Mouse (Mus musculus) lung, adult 18-20 months (tissue): ENCODE measurements at regions not wholly inside any gene's neighbourhood (a gene's known extent, or its start where the extent isn't known, plus 50 kb on each side); places are given as distances from the start of the nearest gene placed in this dataset.

Source experiments
- DNase-seq, 2 experiments: peaks; one replicate each; pipeline ENCODE4 v3.0.0; 2022; ENCODE audit warnings: mixed read lengths in 2 of 2

- DNase-seq: peak in 1 of 2 experiments; percentile 3
These were observed 64.6 kb upstream of the Gm8797 start for GRCm38 (mm10) chr3:5685978-5686377.

GRCm38 (mm10) chr3:5699528-5699927, 51.1 kb upstream of the Gm8797 start:
- DNase-seq: no peak
